Mouse (Mus musculus) heart, adult 2 months (tissue): ENCODE data around the gene Fbln1.

Experiments used
- CTCF ChIP-seq: fragments of 200-600 bp; IDR thresholded peaks from 2 replicates; pipeline ENCODE4 v1.8.1; 2022; ENCODE audit warnings: antibody characterized with exemption, mild to moderate bottlenecking, moderate library complexity
- EP300 ChIP-seq: fragments of 200-500 bp; IDR thresholded peaks from 2 replicates; pipeline ENCODE4 v1.6.1; 2011; ENCODE audit warnings: low read depth, low read length, control low read depth; ENCODE audit not compliant: insufficient read depth

GRCm38 (mm10) chr15:85266729-85267434 lies 61.1 kb downstream of the Fbln1 start:
- TF ChIP-seq CTCF (peak; percentile 76), EP300 (no peak)
